Mouse (Mus musculus): ENCODE data around the gene E2f4. TPM values are rescaled to one million over a fixed set of nuclear protein-coding genes. Genes with fewer than 3 reads are reported as not detected.

E2f4 gene
- 58.7 and 59.3 TPM in 2 replicates for polyA plus RNA-seq (2015; fragmentation: Nextera tagmentation; extraction: Ambion mirVana)

- ATAC-seq (ENCODE audit: extremely low read depth, insufficient number of reproducible peaks, low FRiP score, low TSS enrichment): peak; percentile 58; the same call in 1 of the 2 replicates
- H3K4me2 ChIP-seq: peak within 1 kb of the TSS; percentile 98
- peaks cover 25% of the 10 kb centered on the region for H3K27me3 ChIP-seq (replicated peaks)
- H3K4me3 ChIP-seq: peak within 1 kb of the TSS; percentile 100
- H3K36me3 ChIP-seq: peaks cover 41% of the 10 kb centered on the region
- H3K9ac ChIP-seq: peak within 1 kb of the TSS; percentile 97
- peaks cover 33% of the 10 kb centered on the region for H3K4me1 ChIP-seq
- H3K9me3 ChIP-seq: no peaks in the 10 kb centered on the region
- peak within 1 kb of the TSS; percentile 75 for H3K27ac ChIP-seq (replicated peaks)
- under 1% methylated on average over 58 of the region's 58 CpGs for WGBS
Measured at GRCm38 (mm10) chr8:105297511-105298192, at the start of gene E2f4. E2f4 (plus strand) TSS chr8:105297663.

- 87% methylated on average over 6 of the region's 6 CpGs for WGBS
Measured at GRCm38 (mm10) chr8:105251954-105252353, 45.5 kb upstream of the E2f4 start.

DNA sequence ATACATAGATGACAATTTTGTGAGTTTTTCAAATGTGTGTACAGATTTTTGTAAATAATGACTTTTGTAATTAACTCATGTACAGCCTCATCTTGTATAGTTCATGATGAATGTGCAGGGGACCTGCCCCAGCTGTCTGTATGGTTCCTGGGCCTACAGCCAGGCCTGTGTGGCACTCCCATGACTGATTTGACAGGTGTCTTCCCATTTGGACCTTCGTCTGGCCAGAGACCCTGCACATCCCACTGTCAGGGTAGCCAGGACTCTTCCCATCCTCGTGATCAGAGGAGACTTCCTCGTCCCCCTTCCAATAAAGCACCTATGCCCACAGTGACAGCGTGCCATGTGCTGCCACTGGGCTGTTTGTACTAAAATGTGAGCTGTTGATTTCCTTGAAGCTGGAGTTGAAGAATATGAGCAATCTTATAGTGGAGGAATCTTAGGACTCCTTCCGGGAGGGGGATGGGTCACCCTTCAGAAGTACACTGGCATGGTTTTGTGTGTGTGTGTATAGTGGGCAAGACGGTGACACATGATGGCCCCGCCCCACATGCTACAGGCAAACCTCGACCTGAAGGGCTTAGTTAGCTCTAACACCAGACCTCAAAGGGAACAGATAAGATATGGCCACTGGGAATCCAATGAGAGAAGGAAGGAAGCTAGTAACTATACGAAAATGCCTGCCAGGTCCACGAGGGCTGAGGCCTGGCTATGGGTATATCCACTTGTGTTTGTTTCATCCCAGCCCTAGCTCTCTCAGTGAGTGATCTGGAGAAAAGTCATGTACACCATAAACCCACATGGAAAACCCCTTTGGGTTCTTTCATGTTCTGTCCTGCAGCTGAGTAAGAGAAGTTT is 44.6 kb upstream of the E2f4 start:
- Histone ChIP-seq H3K4me3 (no peak overlapping the region), H3K4me2 (peak overlapping the region; percentile 100; the same call in 1 of the 2 replicates), H3K27me3 (replicated peaks) (peaks cover 21% of the 10 kb centered on the region), H3K9ac (0 out of 2 replicates have a peak overlapping the region, but pooled peaks have one; percentile 89), H3K4me1 (peaks cover 29% of the 10 kb centered on the region), H3K27ac (replicated peaks) (no peak overlapping the region), H3K9me3 (no peaks in the 10 kb centered on the region), H3K36me3 (peaks cover 57% of the 10 kb centered on the region)
- no peak for ATAC-seq (ENCODE audit: extremely low read depth, insufficient number of reproducible peaks, low FRiP score, low TSS enrichment)
- WGBS: 60% methylated on average over 10 of the region's 10 CpGs

More at GRCm38 (mm10) chr8:105251954-105252353, 45.5 kb upstream of the E2f4 start:
- Histone ChIP-seq H3K9me3 (no peaks in the 10 kb centered on the region), H3K4me1 (peaks cover 29% of the 10 kb centered on the region), H3K9ac (no peak overlapping the region), H3K4me3 (no peak overlapping the region), H3K27me3 (replicated peaks) (peaks cover 14% of the 10 kb centered on the region), H3K36me3 (peaks cover 66% of the 10 kb centered on the region), H3K27ac (replicated peaks) (no peak overlapping the region), H3K4me2 (no peak overlapping the region)
- no peak for ATAC-seq (ENCODE audit: extremely low read depth, insufficient number of reproducible peaks, low FRiP score, low TSS enrichment)

DNA sequence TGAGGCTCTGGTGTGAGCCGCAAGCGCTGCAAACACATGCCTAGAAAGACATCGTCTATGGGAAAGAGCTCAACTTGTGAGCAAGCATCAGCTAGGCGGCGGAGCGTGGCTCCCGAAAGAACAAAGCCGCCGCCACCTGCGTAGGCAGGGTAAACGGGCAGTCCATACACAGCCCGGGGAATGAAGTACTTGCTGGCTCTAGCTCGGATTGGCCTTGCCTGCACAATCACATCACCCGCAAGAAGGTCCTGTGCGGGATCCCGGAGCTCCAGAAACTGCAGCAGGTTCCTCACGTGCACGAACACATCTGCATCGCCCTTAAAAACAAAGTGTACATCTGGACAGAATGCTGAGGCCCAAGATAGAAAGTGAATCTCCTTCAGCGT is 43.7 kb upstream of the E2f4 start:
- peaks cover 30% of the 10 kb centered on the region for H3K27me3 ChIP-seq (replicated peaks)
- peaks cover 48% of the 10 kb centered on the region for H3K36me3 ChIP-seq
- H3K9me3 ChIP-seq: no peaks in the 10 kb centered on the region
- peak overlapping the region; percentile 75 for H3K4me3 ChIP-seq
- ATAC-seq (ENCODE audit: extremely low read depth, insufficient number of reproducible peaks, low FRiP score, low TSS enrichment): no peak
- H3K9ac ChIP-seq: peak overlapping the region; percentile 89
- 43% methylated on average over 20 of the region's 20 CpGs for WGBS
- peaks cover 33% of the 10 kb centered on the region for H3K4me1 ChIP-seq
- no peak overlapping the region for H3K27ac ChIP-seq (replicated peaks)
- peak overlapping the region; percentile 100 for H3K4me2 ChIP-seq

DNA sequence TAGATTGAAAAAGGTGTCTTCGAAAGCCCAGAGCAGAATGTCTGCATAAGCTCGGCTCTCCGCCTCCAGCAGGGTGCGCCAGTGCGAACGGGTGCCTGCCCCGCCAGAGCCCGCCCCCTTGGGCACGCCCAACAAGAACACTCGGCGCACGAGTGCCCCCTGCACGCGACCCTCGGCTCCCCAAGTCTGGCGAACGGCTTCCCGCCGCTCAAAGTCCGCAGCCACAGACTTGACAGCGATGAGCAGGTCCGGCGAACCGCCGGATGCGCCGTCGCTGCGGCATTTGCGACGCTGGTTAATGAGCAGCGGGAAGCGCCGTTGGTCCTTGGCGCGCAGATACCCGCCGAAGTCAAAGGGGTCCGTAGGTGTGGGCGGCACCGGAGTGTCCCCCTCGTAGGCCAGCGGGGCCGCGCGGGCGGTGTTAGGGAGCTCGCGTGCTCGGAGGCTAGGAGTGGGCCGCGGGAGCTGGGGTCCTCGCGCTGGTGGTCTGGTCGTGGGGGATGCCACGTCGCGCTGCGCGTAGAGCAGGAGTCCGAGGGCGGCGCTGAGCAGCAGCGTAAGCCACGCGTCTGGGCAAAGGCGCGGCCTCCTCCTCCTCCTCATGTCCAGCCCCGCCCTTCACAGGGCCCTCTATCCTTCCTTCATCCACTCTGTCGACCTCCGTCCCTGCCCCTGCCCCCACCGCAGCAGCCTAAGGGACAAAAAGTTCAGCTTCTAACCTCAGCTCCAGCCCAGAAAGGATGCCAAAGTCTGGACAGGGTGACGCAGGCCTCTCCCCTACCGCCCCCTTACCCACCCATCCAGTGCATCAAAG is 43.1 kb upstream of the E2f4 start:
- 1% methylated on average over 70 of the region's 74 CpGs for WGBS
- peak; percentile 68 for ATAC-seq (ENCODE audit: extremely low read depth, insufficient number of reproducible peaks, low FRiP score, low TSS enrichment)
- H3K9ac ChIP-seq: peak overlapping the region; percentile 89

DNA sequence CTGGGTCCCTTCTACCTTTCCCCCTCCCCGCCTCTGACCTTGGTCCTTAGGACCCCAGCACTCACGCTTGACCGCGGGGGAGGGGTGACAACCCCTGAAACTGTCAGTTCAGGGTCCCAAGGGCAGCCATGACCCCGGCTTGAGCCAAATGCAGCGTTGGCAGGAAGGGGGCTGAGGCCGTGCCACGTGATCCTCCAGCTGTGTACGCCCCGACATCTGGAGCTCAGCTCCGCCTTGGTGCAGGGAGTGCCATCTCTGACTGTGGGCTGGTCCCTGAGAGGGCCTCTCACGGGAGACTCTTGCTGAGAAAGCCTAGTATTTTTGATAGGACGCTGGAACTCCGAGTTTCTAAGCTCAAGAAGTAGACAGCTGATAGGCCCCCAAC is 42.5 kb upstream of the E2f4 start, which contains the start of gene B3gnt9:
B3gnt9 (minus strand) TSS at position 188 of the 385 bp plus-strand sequence.
- Histone ChIP-seq H3K4me3 (peak within 1 kb of the TSS; percentile 75), H3K4me2 (peak within 1 kb of the TSS; percentile 100), H3K9me3 (no peaks in the 10 kb centered on the region), H3K36me3 (peaks cover 36% of the 10 kb centered on the region), H3K9ac (peak within 1 kb of the TSS; percentile 89), H3K4me1 (peaks cover 45% of the 10 kb centered on the region), H3K27ac (replicated peaks) (peak within 1 kb of the TSS; percentile 83), H3K27me3 (replicated peaks) (peaks cover 42% of the 10 kb centered on the region)
- WGBS: 2% methylated on average over 14 of the region's 14 CpGs
- peak; percentile 35; the same call in 1 of the 2 replicates for ATAC-seq (ENCODE audit: extremely low read depth, insufficient number of reproducible peaks, low FRiP score, low TSS enrichment)

More for the DNA sequence above, 43.1 kb upstream of the E2f4 start:
- peak overlapping the region; percentile 83 for H3K27ac ChIP-seq (replicated peaks)
- peak overlapping the region; percentile 100 for H3K4me2 ChIP-seq
- peaks cover 36% of the 10 kb centered on the region for H3K27me3 ChIP-seq (replicated peaks)
- peak overlapping the region; percentile 75 for H3K4me3 ChIP-seq
- H3K4me1 ChIP-seq: peaks cover 39% of the 10 kb centered on the region
- H3K36me3 ChIP-seq: peaks cover 42% of the 10 kb centered on the region
- no peaks in the 10 kb centered on the region for H3K9me3 ChIP-seq

DNA sequence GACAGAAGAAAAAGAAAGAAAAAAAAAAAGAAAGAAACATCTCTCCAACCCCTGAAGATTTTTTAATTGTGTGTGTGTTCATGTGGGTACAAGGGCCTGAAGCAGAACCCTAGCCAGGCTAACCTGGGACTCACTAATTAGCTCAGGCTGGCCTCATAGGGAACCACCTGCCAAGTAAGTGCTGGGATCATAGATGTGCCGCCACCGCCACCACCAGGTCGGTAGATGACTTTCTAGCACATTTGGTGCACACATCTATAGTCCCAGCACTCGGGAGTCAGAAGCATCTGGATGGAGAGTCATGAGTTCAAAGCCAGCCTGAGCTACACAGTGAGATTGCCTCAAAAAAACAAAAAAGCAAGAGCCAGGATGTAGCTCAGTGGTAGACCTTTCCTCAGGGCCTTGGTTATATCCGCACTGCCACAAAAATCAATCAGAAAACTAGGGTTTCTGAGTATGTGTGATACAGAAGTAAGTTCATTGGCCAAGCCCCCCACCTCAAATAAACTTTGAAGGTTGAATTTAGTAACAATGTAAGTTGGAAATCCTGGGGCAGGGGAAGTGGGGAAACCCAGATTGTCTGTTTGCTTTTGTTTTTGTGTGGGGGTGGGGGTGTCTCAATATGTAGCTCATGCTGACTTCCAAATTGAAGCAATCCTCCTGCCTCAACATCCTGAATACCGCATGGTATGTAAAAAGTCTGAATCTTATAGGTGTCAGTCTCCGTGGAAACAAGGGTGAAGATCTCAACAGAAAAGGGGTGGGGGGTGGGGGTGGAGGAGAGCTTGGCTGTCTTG is 39.9 kb upstream of the E2f4 start:
- H3K9ac ChIP-seq: no peak overlapping the region
- H3K9me3 ChIP-seq: no peaks in the 10 kb centered on the region
- 65% methylated on average over 7 of the region's 7 CpGs for WGBS
- H3K4me2 ChIP-seq: no peak overlapping the region
- H3K27me3 ChIP-seq (replicated peaks): peaks cover 64% of the 10 kb centered on the region
- H3K27ac ChIP-seq (replicated peaks): no peak overlapping the region
- ATAC-seq (ENCODE audit: extremely low read depth, insufficient number of reproducible peaks, low FRiP score, low TSS enrichment): no peak
- peaks cover 48% of the 10 kb centered on the region for H3K4me1 ChIP-seq
- no peak overlapping the region for H3K4me3 ChIP-seq
- H3K36me3 ChIP-seq: peaks cover 13% of the 10 kb centered on the region

DNA sequence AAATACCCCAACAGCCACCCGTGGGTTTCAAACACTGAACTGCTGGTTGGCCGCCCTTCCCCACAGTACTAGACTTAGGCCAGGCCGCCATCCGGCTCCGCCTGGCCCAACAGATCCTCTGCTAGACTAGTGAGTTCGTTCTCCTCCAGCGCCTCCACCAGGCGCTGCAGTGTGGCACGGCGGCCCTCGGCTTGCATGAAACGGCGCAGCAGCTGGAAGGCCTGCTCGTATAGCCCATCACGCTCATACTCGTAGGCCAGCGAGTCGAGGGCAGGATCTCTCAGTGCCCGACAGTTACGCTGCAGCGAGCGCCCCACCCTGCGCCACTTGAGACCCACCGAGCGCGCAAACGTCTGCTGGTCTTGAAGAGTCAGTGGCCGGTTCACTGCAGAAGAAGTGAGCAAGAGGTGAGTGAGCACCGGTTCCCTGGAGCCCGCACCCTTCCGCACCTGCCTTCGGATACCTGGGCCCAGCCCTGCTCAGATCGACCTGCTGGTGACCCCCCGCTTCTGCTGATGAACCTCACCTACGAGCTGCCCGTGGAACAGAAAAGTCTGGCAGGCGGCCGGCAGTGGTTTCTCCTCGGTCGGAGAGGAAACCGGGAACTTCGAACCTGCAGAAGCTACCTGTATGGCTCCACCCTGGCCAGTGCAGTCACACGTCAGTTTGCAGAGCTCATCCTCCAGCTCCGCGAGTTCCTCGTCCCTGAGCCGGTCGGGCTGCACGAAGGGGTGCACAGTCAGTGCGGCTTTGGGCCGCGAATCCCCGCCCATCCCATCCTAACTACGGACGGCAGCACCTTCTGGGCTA is 38.3 kb upstream of the E2f4 start:
- Histone ChIP-seq H3K4me2 (peak overlapping the region; percentile 86), H3K9ac (peak overlapping the region; percentile 55), H3K9me3 (no peaks in the 10 kb centered on the region), H3K4me1 (peaks cover 39% of the 10 kb centered on the region), H3K4me3 (peak overlapping the region; percentile 55), H3K36me3 (no peaks in the 10 kb centered on the region), H3K27ac (replicated peaks) (no peak overlapping the region), H3K27me3 (replicated peaks) (peaks cover 78% of the 10 kb centered on the region)
- ATAC-seq (ENCODE audit: extremely low read depth, insufficient number of reproducible peaks, low FRiP score, low TSS enrichment): no peak
- 6% methylated on average over 55 of the region's 55 CpGs for WGBS

DNA sequence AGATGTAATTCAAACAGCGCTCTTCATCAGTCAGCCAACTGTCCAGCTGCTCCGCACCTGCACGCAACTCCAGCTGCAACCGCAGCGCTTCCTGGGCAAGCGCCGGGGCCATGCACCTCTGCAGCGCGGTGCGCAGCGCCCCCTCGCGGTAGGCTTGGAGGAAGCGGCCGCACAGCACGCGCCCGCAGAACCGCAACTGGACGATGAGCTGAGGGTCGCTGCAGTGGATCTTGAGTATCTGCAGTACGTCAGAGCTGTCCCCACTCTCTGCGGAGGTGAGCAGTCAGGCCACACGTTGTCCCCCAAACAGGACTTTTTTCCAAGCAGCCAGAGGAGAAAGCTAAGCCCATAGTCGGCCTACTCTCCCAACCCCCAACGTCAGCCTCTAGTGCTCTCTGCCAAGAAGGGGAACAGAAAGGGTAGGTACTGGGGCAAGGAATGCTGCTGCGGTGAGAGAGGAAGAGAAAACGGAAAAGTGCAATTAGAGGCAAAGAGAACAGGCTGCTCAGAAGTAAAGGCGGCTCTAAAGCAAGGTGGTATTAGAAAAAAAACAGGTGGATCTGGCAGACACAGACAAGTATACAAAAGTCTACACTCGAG is 37.6 kb upstream of the E2f4 start:
- no peak for ATAC-seq (ENCODE audit: extremely low read depth, insufficient number of reproducible peaks, low FRiP score, low TSS enrichment)
- Histone ChIP-seq H3K36me3 (no peaks in the 10 kb centered on the region), H3K9ac (peak overlapping the region; percentile 55), H3K9me3 (no peaks in the 10 kb centered on the region), H3K4me3 (peak overlapping the region; percentile 55), H3K27me3 (replicated peaks) (peaks cover 79% of the 10 kb centered on the region), H3K4me1 (peaks cover 37% of the 10 kb centered on the region), H3K4me2 (peak overlapping the region; percentile 86), H3K27ac (replicated peaks) (no peak overlapping the region)
- WGBS: 3% methylated on average over 30 of the region's 30 CpGs

Measured in heart, embryonic 13.5 days (tissue).